Mouse (Mus musculus) gastrocnemius, adult 18-20 months (tissue): ENCODE data around the gene Tarm1. TPM values are rescaled to one million over a fixed set of nuclear protein-coding genes. Genes with fewer than 3 reads are reported as not detected.

ENCODE experiments used
- DNase-seq: peaks from one replicate; pipeline ENCODE4 v3.0.0; 2021; ENCODE audit warnings: low spot score
- long read RNA-seq, 2 experiments: library from polyadenylated mRNA; stranded (forward); transcript quantifications; one replicate each; pipeline ENCODE4 v2.0.0; 2021
- total RNA-seq, 2 experiments: library from RNA; stranded (reverse); gene quantifications; 2 replicates each; pipeline ENCODE4 v1.2.3; 2021

Gene Tarm1
- total RNA-seq: under 1 TPM in 1 of 2 experiments, not detected in 1; 0.14 TPM
- long read RNA-seq, experiment 1: 0 reads
- long read RNA-seq, experiment 2: 0 reads

GRCm38 (mm10) chr7:3502439-3502838, at the start of gene Tarm1:
TSS of gene Tarm1 (minus strand) at chr7:3502624.
- DNase-seq: no peak

- no peak for DNase-seq
Observed at GRCm38 (mm10) chr7:3505913-3506312, 3.5 kb upstream of the Tarm1 start.

DNA sequence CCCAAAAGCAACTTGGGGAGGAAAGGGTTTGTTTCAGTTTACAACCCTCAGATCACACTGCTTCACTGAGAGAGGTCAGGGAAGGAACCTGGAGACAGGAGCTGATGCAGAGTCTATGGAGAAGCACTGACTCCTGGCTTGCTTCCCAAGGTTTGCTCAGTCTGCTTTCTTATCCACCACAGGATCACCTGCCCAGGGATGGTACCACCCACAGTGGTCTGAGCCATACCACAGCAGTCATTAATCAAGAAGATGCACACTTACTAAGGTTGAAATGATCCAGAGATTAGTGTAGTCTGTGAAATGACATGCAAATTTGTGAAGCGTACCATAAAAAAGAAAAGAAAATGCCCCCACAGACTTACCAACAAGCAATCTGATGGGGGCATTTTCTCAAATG, 2.0 kb downstream of the Tarm1 start:
- DNase-seq: no peak

GRCm38 (mm10) chr7:3481948-3482608, 20.3 kb downstream of the Tarm1 start:
- DNase-seq: no peak

DNA sequence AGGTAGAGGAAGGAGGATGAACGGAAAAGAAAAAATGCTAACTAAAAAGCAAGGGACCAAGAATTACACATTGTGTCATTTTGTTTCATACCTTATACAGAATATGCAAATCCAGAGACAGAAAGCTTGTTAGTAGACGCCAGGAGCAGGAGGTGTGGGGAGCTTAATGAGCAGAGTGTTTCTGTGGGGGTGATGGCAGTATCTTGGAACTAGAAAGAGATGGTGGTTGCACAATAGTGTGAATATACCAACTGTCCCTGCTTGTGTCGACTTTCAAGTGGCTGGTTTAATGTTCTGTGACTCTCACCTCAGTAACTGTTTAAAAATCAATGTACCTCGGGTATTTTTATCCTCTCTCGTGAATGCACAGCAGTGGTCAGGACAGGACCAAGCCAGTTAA, 25.7 kb downstream of the Tarm1 start:
- no peak for DNase-seq

GRCm38 (mm10) chr7:3474291-3475080, 27.9 kb downstream of the Tarm1 start:
- DNase-seq: no peak

- no peak for DNase-seq
Observed at GRCm38 (mm10) chr7:3472774-3473173, 29.6 kb downstream of the Tarm1 start.

DNA sequence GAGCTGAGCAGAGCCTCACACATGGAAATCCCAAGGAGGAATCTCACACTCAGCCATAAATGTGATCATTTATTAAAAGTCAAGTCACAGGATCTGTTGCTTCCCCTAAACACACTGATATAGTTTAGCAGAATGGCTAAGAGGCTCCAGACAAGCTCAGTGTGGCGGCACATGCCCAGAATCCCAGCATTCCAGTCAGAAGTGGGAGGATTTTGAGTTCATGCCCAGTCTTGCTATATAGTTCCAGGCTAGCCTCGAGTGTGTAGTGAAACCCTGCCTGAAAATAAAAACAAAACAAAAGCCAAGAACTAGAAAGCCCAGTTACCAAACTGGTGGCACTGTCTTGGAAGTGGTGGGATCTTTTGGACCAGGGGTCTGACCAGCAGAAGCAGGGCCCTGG, 33.8 kb downstream of the Tarm1 start:
- DNase-seq: no peak

GRCm38 (mm10) chr7:3463306-3463705, 39.1 kb downstream of the Tarm1 start:
- no peak for DNase-seq

GRCm38 (mm10) chr7:3460261-3460660, 42.2 kb downstream of the Tarm1 start:
- no peak for DNase-seq

DNA sequence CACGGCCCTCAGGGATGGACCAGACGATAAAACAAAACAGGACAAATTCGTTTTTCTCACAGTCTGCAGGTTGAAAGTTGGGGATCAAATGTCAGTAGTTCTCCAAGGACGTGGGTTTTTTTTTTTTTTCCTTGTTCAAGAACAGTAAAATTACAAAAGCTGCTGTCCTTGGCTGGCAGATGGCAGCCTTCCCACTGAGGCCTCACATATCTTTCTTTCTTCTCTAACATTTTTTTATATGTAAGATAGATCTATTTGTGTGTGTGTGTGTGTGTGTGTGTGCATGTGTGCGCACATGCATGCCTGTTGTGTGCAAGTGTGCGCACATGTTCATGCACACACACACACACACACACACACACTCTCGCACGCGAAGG, 44.6 kb downstream of the Tarm1 start:
- DNase-seq: no peak

- no peak for DNase-seq
Observed at GRCm38 (mm10) chr7:3457111-3457840, 45.1 kb downstream of the Tarm1 start.

GRCm38 (mm10) chr7:3453486-3454183, 48.8 kb downstream of the Tarm1 start:
- DNase-seq: no peak

- DNase-seq: no peak
Observed at GRCm38 (mm10) chr7:3452821-3453485, 49.5 kb downstream of the Tarm1 start.

- DNase-seq: no peak
Observed at GRCm38 (mm10) chr7:3451161-3451560, 51.3 kb downstream of the Tarm1 start.

GRCm38 (mm10) chr7:3450671-3451070, 51.8 kb downstream of the Tarm1 start:
- DNase-seq: no peak

GRCm38 (mm10) chr7:3448737-3449454, 53.5 kb downstream of the Tarm1 start:
- DNase-seq: peak; percentile 71

GRCm38 (mm10) chr7:3447026-3447425, 55.4 kb downstream of the Tarm1 start:
- DNase-seq: no peak

DNA sequence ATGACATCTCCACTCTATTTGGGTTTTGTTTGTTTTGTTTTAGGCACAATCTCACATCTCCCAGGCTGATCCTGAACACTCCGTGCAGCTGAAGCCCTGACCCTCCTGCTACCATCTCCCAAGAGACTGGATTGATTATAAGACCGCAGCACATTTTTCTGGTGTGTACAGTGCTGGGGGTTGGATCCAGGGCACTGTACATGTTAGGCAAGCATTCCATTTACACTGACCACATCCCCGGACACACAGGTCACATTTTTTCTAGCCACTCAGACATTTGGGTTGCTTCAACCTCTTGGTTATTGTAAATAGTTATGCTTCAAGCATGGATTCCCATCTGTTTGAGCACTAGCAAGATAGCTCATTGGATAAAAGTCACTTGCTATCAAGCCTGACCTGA, 55.8 kb downstream of the Tarm1 start:
- DNase-seq: no peak

- DNase-seq: no peak
Observed at GRCm38 (mm10) chr7:3444678-3445077, 57.7 kb downstream of the Tarm1 start.
